Mouse (Mus musculus) CH12.LX (cell line): ENCODE measurements around the gene Spats2. TPM values are rescaled to one million over a fixed set of nuclear protein-coding genes. Genes with fewer than 3 reads are reported as not detected.

Experiments
- DNase-seq: peaks from one replicate; pipeline ENCODE4 v3.0.0-alpha.2; 2013; ENCODE audit errors: extremely low read depth
- H3K27ac ChIP-seq: 2 replicates; pipeline ENCODE4 v1.5.1; 2012; ENCODE audit warnings: low read depth, mild to moderate bottlenecking, control low read depth, moderate library complexity; ENCODE audit not compliant: insufficient read depth
- H3K27me3 ChIP-seq: replicated peaks from 2 replicates; pipeline ENCODE3; 2012; ENCODE audit warnings: inconsistent platforms
- H3K36me3 ChIP-seq, 2 experiments: replicated peaks in 1 of 2; 2 replicates each; pipeline versions ENCODE3 to v1.6.1; 2012; ENCODE audit warnings: inconsistent platforms in 1 of 2, low read length in 1 of 2, mild to moderate bottlenecking in 1 of 2, mixed read lengths in 1 of 2, moderate library complexity in 1 of 2; ENCODE audit not compliant: control insufficient read depth in 1 of 2, insufficient read depth in 1 of 2
- H3K4me1 ChIP-seq, 2 experiments: 2 replicates each; pipeline ENCODE4 v1.6.1; 2012; ENCODE audit warnings: inconsistent platforms in 1 of 2, moderate library complexity in 1 of 2; ENCODE audit not compliant: insufficient read depth in 2 of 2, control insufficient read depth in 1 of 2
- H3K4me2 ChIP-seq: 2 replicates; pipeline ENCODE4 v1.6.1; 2012; ENCODE audit warnings: low read depth, mild to moderate bottlenecking, control low read depth; ENCODE audit not compliant: poor library complexity, insufficient read depth, severe bottlenecking
- H3K4me3 ChIP-seq, 3 experiments: fragments of 150-350 bp in 1 of 3; sonication (generic) in 1 of 3; replicated peaks in 1 of 3; 2 replicates each; pipeline versions ENCODE3 to v1.5.1; 2011 to 2012; ENCODE audit warnings: low read depth in 2 of 3, low read length in 2 of 3, mild to moderate bottlenecking in 2 of 3, moderate library complexity in 2 of 3, control low read depth in 1 of 3, improper control_type of control experiment in 1 of 3, inconsistent platforms in 1 of 3, mixed read lengths in 1 of 3; ENCODE audit not compliant: poor library complexity in 1 of 3
- H3K79me2 ChIP-seq: replicated peaks from 2 replicates; pipeline ENCODE4 v1.6.1; 2012; ENCODE audit warnings: mild to moderate bottlenecking, moderate library complexity; ENCODE audit not compliant: control insufficient read depth, poor library complexity, insufficient read depth, severe bottlenecking; ENCODE audit errors: extremely low read depth
- H3K9ac ChIP-seq: 2 replicates; pipeline ENCODE4 v1.6.1; 2012; ENCODE audit warnings: low read depth, mild to moderate bottlenecking, control low read depth, moderate library complexity; ENCODE audit not compliant: insufficient read depth
- H3K9me3 ChIP-seq: replicated peaks from 2 replicates; pipeline ENCODE3; 2012; ENCODE audit warnings: low read length, inconsistent platforms, mixed read lengths
- BHLHE40 ChIP-seq: IDR thresholded peaks from 2 replicates; pipeline ENCODE4 v1.6.1; 2011; ENCODE audit warnings: mild to moderate bottlenecking, low read depth, low read length, improper control_type of control experiment
- CHD1 ChIP-seq: IDR thresholded peaks from 2 replicates; pipeline ENCODE4 v1.6.1; 2012; ENCODE audit warnings: low read depth, low read length, improper control_type of control experiment, inconsistent platforms
- CHD2 ChIP-seq: IDR thresholded peaks from 2 replicates; pipeline ENCODE4 v1.6.1; 2011; ENCODE audit warnings: low read length, improper control_type of control experiment
- CTCF ChIP-seq, 2 experiments: IDR thresholded peaks in 1 of 2; conservative IDR thresholded peaks in 1 of 2; 2 replicates each; pipeline ENCODE4 v1.5.1; 2011 to 2012; ENCODE audit warnings: low read depth in 2 of 2, low read length in 2 of 2, improper control_type of control experiment in 1 of 2, inconsistent platforms in 1 of 2, mild to moderate bottlenecking in 1 of 2, moderate library complexity in 1 of 2
- E2F4 ChIP-seq: IDR thresholded peaks from 2 replicates; pipeline ENCODE4 v1.6.1; 2011; ENCODE audit warnings: low read depth, low read length, improper control_type of control experiment; ENCODE audit not compliant: insufficient replicate concordance
- ELF1 ChIP-seq: IDR thresholded peaks from 2 replicates; pipeline ENCODE4 v1.6.1; 2014; ENCODE audit warnings: low read depth, mild to moderate bottlenecking, inconsistent platforms, low read length, improper control_type of control experiment
- EP300 ChIP-seq: IDR thresholded peaks from 2 replicates; pipeline ENCODE4 v1.6.1; 2011; ENCODE audit warnings: low read length, improper control_type of control experiment
- ETS1 ChIP-seq: conservative IDR thresholded peaks from 2 replicates; pipeline ENCODE4 v1.6.1; 2012; ENCODE audit warnings: low read depth, mild to moderate bottlenecking, inconsistent platforms, low read length, improper control_type of control experiment, moderate library complexity
- GABPA ChIP-seq: IDR thresholded peaks from 2 replicates; pipeline ENCODE4 v1.6.1; 2012; ENCODE audit warnings: low read depth, low read length, improper control_type of control experiment, inconsistent platforms; ENCODE audit not compliant: insufficient replicate concordance
- HCFC1 ChIP-seq: IDR thresholded peaks from 2 replicates; pipeline ENCODE4 v1.6.1; 2012; ENCODE audit warnings: low read depth, mild to moderate bottlenecking, inconsistent platforms, low read length, improper control_type of control experiment
- IRF4 ChIP-seq: IDR thresholded peaks from 2 replicates; pipeline ENCODE4 v1.6.1; 2014; ENCODE audit warnings: low read depth, mild to moderate bottlenecking, inconsistent platforms, low read length, improper control_type of control experiment
- JUN ChIP-seq: IDR thresholded peaks from 2 replicates; pipeline ENCODE4 v1.6.1; 2011; ENCODE audit warnings: low read depth, mild to moderate bottlenecking, low read length, improper control_type of control experiment, moderate library complexity; ENCODE audit not compliant: insufficient read depth
- MAFK ChIP-seq: IDR thresholded peaks from 2 replicates; pipeline ENCODE4 v1.6.1; 2011; ENCODE audit warnings: low read length, improper control_type of control experiment; ENCODE audit not compliant: insufficient replicate concordance
- MAX ChIP-seq: IDR thresholded peaks from 2 replicates; pipeline ENCODE4 v1.6.1; 2011; ENCODE audit warnings: low read length, improper control_type of control experiment
- MAZ ChIP-seq: IDR thresholded peaks from 2 replicates; pipeline ENCODE4 v1.6.1; 2012; ENCODE audit warnings: low read depth, mild to moderate bottlenecking, inconsistent platforms, low read length, improper control_type of control experiment, moderate library complexity
- MEF2A ChIP-seq: IDR thresholded peaks from 2 replicates; pipeline ENCODE4 v1.6.1; 2014; ENCODE audit warnings: low read depth, mild to moderate bottlenecking, inconsistent platforms, low read length, improper control_type of control experiment, borderline replicate concordance
- MXI1 ChIP-seq: IDR thresholded peaks from 2 replicates; pipeline ENCODE4 v1.6.1; 2011; ENCODE audit warnings: mild to moderate bottlenecking, low read depth, low read length, improper control_type of control experiment
- MYC ChIP-seq: IDR thresholded peaks from 2 replicates; pipeline ENCODE4 v1.6.1; 2011; ENCODE audit warnings: low read depth, mild to moderate bottlenecking, improper control_type of control experiment, low read length
- NELFE ChIP-seq: IDR thresholded peaks from 2 replicates; pipeline ENCODE4 v1.6.1; 2011; ENCODE audit warnings: low read depth, low read length, improper control_type of control experiment
- NRF1 ChIP-seq: IDR thresholded peaks from 2 replicates; pipeline ENCODE4 v1.6.1; 2014; ENCODE audit warnings: low read depth, mild to moderate bottlenecking, inconsistent platforms, low read length, improper control_type of control experiment, moderate library complexity
- POLR2A ChIP-seq: IDR thresholded peaks from 2 replicates; pipeline ENCODE4 v1.6.1; 2011; ENCODE audit warnings: low read depth, mild to moderate bottlenecking, improper control_type of control experiment, low read length
- POLR2AphosphoS2 ChIP-seq: IDR thresholded peaks from 2 replicates; pipeline ENCODE4 v1.6.1; 2011; ENCODE audit warnings: low read depth, low read length, improper control_type of control experiment
- RCOR1 ChIP-seq: conservative IDR thresholded peaks from 2 replicates; pipeline ENCODE4 v1.6.1; 2012; ENCODE audit warnings: low read depth, mild to moderate bottlenecking, inconsistent platforms, low read length, improper control_type of control experiment
- SIN3A ChIP-seq: IDR thresholded peaks from 2 replicates; pipeline ENCODE4 v1.6.1; 2012; ENCODE audit warnings: low read length, improper control_type of control experiment, inconsistent platforms
- SMC3 ChIP-seq: IDR thresholded peaks from 2 replicates; pipeline ENCODE4 v1.6.1; 2011; ENCODE audit warnings: low read depth, low read length, improper control_type of control experiment
- TBP ChIP-seq: conservative IDR thresholded peaks from 2 replicates; pipeline ENCODE4 v1.6.1; 2011; ENCODE audit warnings: low read depth, low read length, improper control_type of control experiment
- TCF12 ChIP-seq: IDR thresholded peaks from 2 replicates; pipeline ENCODE4 v1.6.1; 2014; ENCODE audit warnings: low read depth, mild to moderate bottlenecking, inconsistent platforms, low read length, improper control_type of control experiment
- UBTF ChIP-seq: IDR thresholded peaks from 2 replicates; pipeline ENCODE4 v1.6.1; 2012; ENCODE audit warnings: low read depth, mild to moderate bottlenecking, inconsistent platforms, low read length, improper control_type of control experiment, moderate library complexity
- USF1 ChIP-seq: IDR thresholded peaks from 2 replicates; pipeline ENCODE4 v1.6.1; 2014; ENCODE audit warnings: low read depth, mild to moderate bottlenecking, inconsistent platforms, low read length, improper control_type of control experiment
- USF2 ChIP-seq: conservative IDR thresholded peaks from 2 replicates; pipeline ENCODE4 v1.6.1; 2011; ENCODE audit warnings: low read depth, low read length, improper control_type of control experiment
- ZC3H11A ChIP-seq: IDR thresholded peaks from 2 replicates; pipeline ENCODE4 v1.6.1; 2012; ENCODE audit warnings: low read depth, mild to moderate bottlenecking, inconsistent platforms, low read length, improper control_type of control experiment
- ZNF384 ChIP-seq: IDR thresholded peaks from 2 replicates; pipeline ENCODE4 v1.6.1; 2012; ENCODE audit warnings: low read depth, low read length, improper control_type of control experiment, inconsistent platforms
- dilution Hi-C: fragments of 300-500 bp; cut with MboI; formaldehyde crosslinking; loops from 2 replicates; pipeline ENCODE4 v1.14.3; 2020; ENCODE audit warnings: low sequenced_read_pairs; ENCODE audit not compliant: extremely low pct_unique_long_range_greater_than_20kb, extremely low pct_ligation_motif_present
- in situ Hi-C: fragments of 300-500 bp; cut with MboI; formaldehyde crosslinking; loops from 3 replicates; pipeline ENCODE4 v1.14.3; 2019; ENCODE audit warnings: low sequenced_read_pairs, low pct_ligation_motif_present, low pct_unique_long_range_greater_than_20kb, mixed read lengths
- polyA plus RNA-seq: library from polyadenylated mRNA; unstranded; fragments of >175 nt; gene quantifications from 2 replicates; pipeline ENCODE4 v1.2.1, GENCODE M21; 2012; ENCODE audit warnings: low read depth; ENCODE audit not compliant: insufficient read length
- total RNA-seq, 2 experiments: library from RNA; depleted of rRNA; stranded (reverse); fragments of 300-350 nt in 1 of 2; fragments of >200 nt in 1 of 2; gene quantifications; 2 replicates each; pipeline ENCODE4 v1.2.3; 2012 to 2014

Gene Spats2
- total and polyA plus RNA-seq, 3 experiments = 26.5 to 81.0 (median 68.3) TPM

DNA sequence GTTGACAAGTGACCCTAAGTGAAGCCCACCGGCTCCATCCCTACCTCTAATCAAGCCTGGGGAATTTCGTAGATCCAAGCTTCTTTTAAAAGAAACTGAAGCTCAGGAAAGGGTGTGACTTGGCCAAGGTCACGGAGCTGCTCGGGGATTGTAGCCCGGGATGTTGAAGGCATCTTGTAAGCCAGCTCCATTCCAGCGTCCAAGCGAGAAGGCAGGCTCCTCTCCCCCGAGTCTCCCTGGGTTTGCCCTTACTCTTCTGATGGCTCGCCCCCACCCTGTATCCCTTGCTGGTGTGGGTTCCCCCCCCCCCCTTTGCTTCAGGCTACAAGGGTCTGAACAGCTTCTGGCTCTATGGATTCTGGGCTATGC is 27.2 kb upstream of the Spats2 start:
- H3K27me3 ChIP-seq = no peaks in the 10 kb centered on the region
- H3K79me2 ChIP-seq = no peaks in the 10 kb centered on the region
- peaks cover 3% of the 10 kb centered on the region for H3K9me3 ChIP-seq
- peaks cover 0 to 20% of the 10 kb centered on the region in 2 experiments; a peak in 2 of 4 replicates for H3K4me1 ChIP-seq
- H3K4me3 ChIP-seq = peak overlapping the region in 1 of 3 experiments; percentile 64
- H3K36me3 ChIP-seq = peaks cover 0 to 11% of the 10 kb centered on the region in 2 experiments
- H3K27ac ChIP-seq = no peak overlapping the region
- H3K4me2 ChIP-seq = no peak overlapping the region; the same call in 1 of the 2 replicates
- in situ Hi-C loops = no loop called here
- TF ChIP-seq JUN (no peak), TCF12 (no peak), EP300 (no peak), ETS1 (no peak), MXI1 (no peak), ELF1 (no peak), USF2 (no peak), SIN3A (no peak), GABPA (no peak), USF1 (no peak), HCFC1 (no peak), ZNF384 (no peak), CTCF (conservative IDR thresholded peaks at IDR 0.05 in 1 of 2, IDR thresholded peaks at IDR 0.05 in 1 of 2; ENCODE audit: low read depth in 2 of 2, low read length in 2 of 2) (no peak), E2F4 (no peak), MEF2A (no peak), SMC3 (no peak), POLR2A (no peak), MYC (no peak), MAZ (no peak), POLR2AphosphoS2 (no peak)
- TF ChIP-seq, all 38 proteins: peak for 0
- no peak overlapping the region for H3K9ac ChIP-seq
- dilution Hi-C loops = no loop called here
- no peak for DNase-seq

DNA sequence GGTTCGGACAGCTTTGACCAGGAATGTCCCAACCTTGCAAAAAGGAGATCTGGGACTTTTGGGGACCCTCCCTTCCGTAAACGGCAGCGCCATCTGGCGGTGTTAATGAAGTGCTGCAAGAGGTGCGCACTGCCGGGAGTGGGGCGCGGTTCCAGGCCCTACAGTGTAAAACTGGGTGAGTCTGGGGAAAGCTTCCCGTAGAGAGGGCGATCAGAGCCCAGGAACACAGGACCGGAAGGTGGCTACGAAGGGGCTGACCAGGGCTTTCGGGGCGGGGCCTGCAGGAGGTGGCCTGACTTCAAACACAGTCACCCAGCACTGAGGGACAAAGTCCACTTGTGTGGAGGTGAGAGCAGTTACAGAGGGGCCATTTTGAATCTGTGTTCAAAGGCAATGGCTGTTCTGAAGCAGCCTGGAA is 26.6 kb upstream of the Spats2 start:
- dilution Hi-C loops = no loop called here
- Histone ChIP-seq H3K4me1 (peaks cover 0 to 20% of the 10 kb centered on the region in 2 experiments; a peak in 2 of 4 replicates), H3K79me2 (no peaks in the 10 kb centered on the region), H3K36me3 (peaks cover 0 to 16% of the 10 kb centered on the region in 2 experiments), H3K4me2 (peak overlapping the region; percentile 60), H3K27ac (peak overlapping the region; percentile 35), H3K9ac (peak overlapping the region; percentile 55), H3K27me3 (no peaks in the 10 kb centered on the region), H3K9me3 (peaks cover 3% of the 10 kb centered on the region), H3K4me3 (peak overlapping the region; percentile 44 to 64 (median 55))
- in situ Hi-C loops = no loop called here
- DNase-seq = peak; percentile 74
- TF ChIP-seq ELF1 = peak; percentile 80
- no peak for TF ChIP-seq USF2
- TF ChIP-seq TBP = peak; percentile 67
- no peak for TF ChIP-seq USF1
- no peak for TF ChIP-seq CHD1
- no peak for TF ChIP-seq BHLHE40
- TF ChIP-seq JUN = no peak
- no peak for TF ChIP-seq MAZ
- no peak for TF ChIP-seq CHD2
- no peak for TF ChIP-seq ZC3H11A
- TF ChIP-seq MEF2A = no peak
- TF ChIP-seq SMC3 = peak; percentile 78
- no peak for TF ChIP-seq UBTF
- peak; percentile 55 for TF ChIP-seq POLR2A
- 0 out of 2 replicates have a peak, but pooled peaks have one; percentile 40 for TF ChIP-seq IRF4
- no peak for TF ChIP-seq NRF1
- no peak for TF ChIP-seq MAFK
- TF ChIP-seq MAX = no peak
- no peak for TF ChIP-seq HCFC1
- TF ChIP-seq RCOR1 = no peak
- no peak for TF ChIP-seq MYC
- TF ChIP-seq NELFE = no peak
- peak; percentile 50; the same call in 1 of the 2 replicates for TF ChIP-seq TCF12
- TF ChIP-seq ZNF384 = no peak
- peak; percentile 76 to 89 for TF ChIP-seq CTCF (conservative IDR thresholded peaks at IDR 0.05 in 1 of 2, IDR thresholded peaks at IDR 0.05 in 1 of 2; ENCODE audit: low read depth in 2 of 2, low read length in 2 of 2)
